7 mouse cellular contexts compared by ENCODE assay signal in the genomic region with DNA sequence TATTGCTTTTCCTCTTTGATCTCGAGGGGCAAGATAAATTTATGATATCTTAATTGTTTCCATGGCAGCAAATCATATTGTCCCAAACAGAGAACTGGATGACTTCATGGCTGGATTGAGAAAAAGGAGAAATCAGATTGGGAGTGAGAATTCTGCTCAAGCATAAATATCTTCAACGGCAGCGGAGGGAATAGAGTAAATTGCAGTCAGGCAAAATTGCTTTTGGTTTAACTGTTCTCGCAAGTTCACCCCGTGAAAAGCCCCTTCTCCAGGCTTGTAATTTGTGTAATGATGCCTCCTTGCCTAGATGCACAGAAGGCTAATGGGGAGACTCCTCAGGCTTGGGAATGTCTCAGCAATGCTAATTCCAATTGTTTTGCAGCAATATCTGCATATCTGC.
DNase-seq lines count a peak whose midpoint lies in the region; ATAC-seq and TF ChIP-seq lines count a peak whose summit lies in the region.

No protein-coding gene starts in this region.

- no peak for TF ChIP-seq CTCF in kidney, postnatal 0 days (IDR thresholded peaks at IDR 0.05; ENCODE audit: low read depth)

- H3K9me3 ChIP-seq in kidney, postnatal 0 days (replicated peaks; ENCODE audit: low read length) = no peaks in the 10 kb centered on the region
- H3K9me3 ChIP-seq in embryonic facial prominence, embryonic 15.5 days (replicated peaks) = no peaks in the 10 kb centered on the region
- 0 out of 2 replicates have a peak, but pooled peaks cover 5% of the 10 kb centered on the region for H3K9me3 ChIP-seq in hindbrain, embryonic 14.5 days (ENCODE audit: control insufficient read depth, low read length)

- 0 out of 2 replicates have a peak overlapping the region, but pooled peaks have one; percentile 4 for H3K4me3 ChIP-seq in kidney, postnatal 0 days (replicated peaks; ENCODE audit: low read depth, low read length)
- H3K4me3 ChIP-seq in embryonic facial prominence, embryonic 15.5 days (replicated peaks) = peak overlapping the region; percentile 19; the same call in 1 of the 2 replicates
- no peak overlapping the region for H3K4me3 ChIP-seq in hindbrain, embryonic 14.5 days (replicated peaks; ENCODE audit: low read length)
- H3K4me3 ChIP-seq in myocyte = no peak overlapping the region

- WGBS in kidney, postnatal 0 days = 30% methylated on average over 5 of the region's 5 CpGs
- 19% methylated on average over 5 of the region's 5 CpGs for WGBS in embryonic facial prominence, embryonic 15.5 days
- WGBS in hindbrain, embryonic 14.5 days = 28% methylated on average over 5 of the region's 5 CpGs

- no peaks in the 10 kb centered on the region for H3K79me2 ChIP-seq in myocyte (ENCODE audit: control insufficient read depth, insufficient read depth)

- peak; percentile 45 for DNase-seq in kidney, postnatal 0 days (ENCODE audit: low spot score)
- DNase-seq in kidney, postnatal 36 days = no peak
- DNase-seq in hindbrain, embryonic 14.5 days (ENCODE audit: low spot score) = peak; percentile 62
- DNase-seq in layer of hippocampus, adult 9-10 months (ENCODE audit: low spot score) = no peak
- DNase-seq in cerebellum, postnatal 36 days = no peak

- H3K4me1 ChIP-seq in kidney, postnatal 0 days (replicated peaks; ENCODE audit: insufficient read depth, low read length) = 0 out of 2 replicates have a peak, but pooled peaks cover 4% of the 10 kb centered on the region
- peaks cover 18% of the 10 kb centered on the region for H3K4me1 ChIP-seq in embryonic facial prominence, embryonic 15.5 days
- H3K4me1 ChIP-seq in hindbrain, embryonic 14.5 days (replicated peaks; ENCODE audit: control insufficient read depth, insufficient read depth, low read length) = peaks cover 21% of the 10 kb centered on the region; the same call in 1 of the 2 replicates

- H3K36me3 ChIP-seq in kidney, postnatal 0 days (ENCODE audit: insufficient read depth, low read length) = no peaks in the 10 kb centered on the region
- no peaks in the 10 kb centered on the region for H3K36me3 ChIP-seq in embryonic facial prominence, embryonic 15.5 days
- H3K36me3 ChIP-seq in hindbrain, embryonic 14.5 days (replicated peaks; ENCODE audit: control insufficient read depth, insufficient read depth) = no peaks in the 10 kb centered on the region
- no peaks in the 10 kb centered on the region for H3K36me3 ChIP-seq in myocyte (ENCODE audit: control insufficient read depth, insufficient read depth)

- H3ac ChIP-seq in myocyte (ENCODE audit: control insufficient read depth, insufficient read length) = no peak overlapping the region

- H3K9ac ChIP-seq in kidney, postnatal 0 days (ENCODE audit: low read depth, low read length) = no peak overlapping the region
- H3K9ac ChIP-seq in embryonic facial prominence, embryonic 15.5 days = no peak overlapping the region
- H3K9ac ChIP-seq in hindbrain, embryonic 14.5 days = peak overlapping the region; percentile 41

- ATAC-seq in kidney, postnatal 0 days (replicated peaks; ENCODE audit: low FRiP score, low read depth) = no peak
- 0 out of 2 replicates have a peak, but pooled peaks have one; percentile 2 for ATAC-seq in embryonic facial prominence, embryonic 15.5 days (ENCODE audit: insufficient number of reproducible peaks, low FRiP score, low TSS enrichment, low read depth)
- peak; percentile 52 for ATAC-seq in hindbrain, embryonic 14.5 days (ENCODE audit: low FRiP score)

- TF ChIP-seq POLR2A in myocyte (IDR thresholded peaks at IDR 0.05; ENCODE audit: insufficient read length, low read depth) = no peak

- H3K27me3 ChIP-seq in kidney, postnatal 0 days (ENCODE audit: insufficient read depth, low read length) = no peaks in the 10 kb centered on the region
- H3K27me3 ChIP-seq in embryonic facial prominence, embryonic 15.5 days = no peaks in the 10 kb centered on the region
- H3K27me3 ChIP-seq in hindbrain, embryonic 14.5 days (ENCODE audit: control insufficient read depth, insufficient read depth, low read length) = no peaks in the 10 kb centered on the region
- no peaks in the 10 kb centered on the region for H3K27me3 ChIP-seq in myocyte (ENCODE audit: control insufficient read depth, insufficient read depth, insufficient read length)

- no peak overlapping the region for H3K27ac ChIP-seq in kidney, postnatal 0 days
- H3K27ac ChIP-seq in embryonic facial prominence, embryonic 15.5 days (replicated peaks) = no peak overlapping the region; the same call in 1 of the 2 replicates
- H3K27ac ChIP-seq in hindbrain, embryonic 14.5 days = peak overlapping the region; percentile 88

- H3K4me2 ChIP-seq in kidney, postnatal 0 days (ENCODE audit: low read length) = peak overlapping the region; percentile 39
- H3K4me2 ChIP-seq in embryonic facial prominence, embryonic 15.5 days (replicated peaks) = peak overlapping the region; percentile 39
- peak overlapping the region; percentile 39 for H3K4me2 ChIP-seq in hindbrain, embryonic 14.5 days (replicated peaks)
- peak overlapping the region; percentile 60 for H3K4me2 ChIP-seq in myocyte (ENCODE audit: low read depth)

TF ChIP-seq in myocyte, 11 proteins besides CTCF, POLR2A, EP300 and RAD21:
- no peak for TF ChIP-seq POLR2AphosphoS2 (IDR thresholded peaks at IDR 0.05; ENCODE audit: insufficient read length, low read depth)
- TF ChIP-seq MYOG (IDR thresholded peaks at IDR 0.05; ENCODE audit: control insufficient read depth in 1 of 3, insufficient read depth in 1 of 3, insufficient read length in 2 of 3, low read depth in 2 of 3) = no peak
- TF ChIP-seq MYOD1 (IDR thresholded peaks at IDR 0.05; ENCODE audit: control insufficient read depth in 1 of 3, insufficient read length in 2 of 3, low read depth in 2 of 3) = no peak
- no peak for TF ChIP-seq USF1 (IDR thresholded peaks at IDR 0.05; ENCODE audit: low read depth)
- TF ChIP-seq REST (IDR thresholded peaks at IDR 0.05; ENCODE audit: insufficient read depth, insufficient read length) = no peak
- no peak for TF ChIP-seq E2F4 (IDR thresholded peaks at IDR 0.05; ENCODE audit: insufficient read depth)
- TF ChIP-seq TCF12 (IDR thresholded peaks at IDR 0.05; ENCODE audit: insufficient read depth, poor library complexity, severe bottlenecking) = no peak
- TF ChIP-seq SRF (IDR thresholded peaks at IDR 0.05; ENCODE audit: control insufficient read depth, insufficient read length, low read depth) = no peak
- TF ChIP-seq TCF3 (IDR thresholded peaks at IDR 0.05; ENCODE audit: insufficient read length, low read depth) = no peak
- TF ChIP-seq CEBPB (IDR thresholded peaks at IDR 0.05; ENCODE audit: insufficient read depth, poor library complexity, severe bottlenecking) = no peak
- TF ChIP-seq MAX (IDR thresholded peaks at IDR 0.05; ENCODE audit: low read depth) = no peak

Comparison
In these comparisons a context has a peak if more than half of its experiments do, and no peak if none do; other contexts are left out.
1. DNase-seq: peak in kidney, postnatal 0 days (single experiment) and hindbrain, embryonic 14.5 days (single experiment); none in kidney, postnatal 36 days (0 of 2), layer of hippocampus, adult 9-10 months (single experiment) and cerebellum, postnatal 36 days (0 of 2).
2. H3K4me3 ChIP-seq: peak in kidney, postnatal 0 days (single experiment) and embryonic facial prominence, embryonic 15.5 days (single experiment); none in hindbrain, embryonic 14.5 days (single experiment) and myocyte (single experiment).
3. Peak in every context shown above with its lines, with median percentiles within 50 percentile points of each other: H3K4me2 ChIP-seq.